Mouse (Mus musculus) fibroblast of lung, adult 2 months (primary cell): ENCODE measurements at regions not wholly inside any gene's neighbourhood (a gene's known extent, or its start where the extent isn't known, plus 50 kb on each side); places are given as distances from the start of the nearest gene placed in this dataset.

Experiments used
- DNase-seq: peaks from one replicate; pipeline ENCODE4 v3.0.0-alpha.2; 2011; ENCODE audit warnings: low read depth

DNA sequence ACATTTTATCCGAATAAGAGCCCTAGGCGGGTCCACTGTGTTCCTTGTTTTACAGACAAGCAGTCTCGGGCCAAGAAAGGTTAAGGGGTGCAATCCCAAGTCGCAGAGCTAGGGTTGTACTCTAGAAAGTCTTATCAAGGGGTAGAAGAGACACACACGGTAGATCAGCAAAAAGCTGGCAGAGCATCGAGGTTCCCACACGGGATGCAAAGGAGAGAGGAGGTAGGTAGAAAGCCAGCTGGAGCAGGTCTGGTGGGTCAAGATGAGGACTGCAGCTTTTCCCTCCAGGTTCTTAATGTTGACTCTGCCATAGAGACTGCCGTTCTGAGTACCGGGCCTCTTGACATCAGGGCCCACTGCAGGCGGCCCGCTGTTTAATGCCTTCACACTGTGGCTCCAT, 463.3 kb downstream of the Cd83 start:
- DNase-seq, result no peak

GRCm38 (mm10) chr13:44248401-44248800, 463.8 kb downstream of the Cd83 start:
- DNase-seq, result no peak

DNA sequence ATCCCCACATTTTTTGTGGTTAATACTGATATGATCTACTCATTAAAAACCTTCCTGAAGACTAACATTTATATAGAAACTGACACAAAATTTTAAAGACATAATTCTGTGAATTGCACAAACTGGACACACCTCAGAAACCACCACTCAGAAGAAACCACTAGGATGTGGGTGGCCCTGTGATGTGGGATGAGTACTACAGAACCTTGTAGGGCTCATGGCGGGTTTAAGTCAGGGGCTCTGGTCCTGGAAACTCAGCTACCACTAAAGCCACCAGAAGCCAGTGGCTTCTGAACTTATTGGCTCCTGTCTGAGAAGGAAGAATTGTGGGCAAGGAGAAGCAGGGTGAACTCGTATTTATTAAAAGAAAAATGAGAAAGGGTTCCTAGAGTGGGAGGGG, 464.5 kb downstream of the Cd83 start:
- DNase-seq, result no peak

DNA sequence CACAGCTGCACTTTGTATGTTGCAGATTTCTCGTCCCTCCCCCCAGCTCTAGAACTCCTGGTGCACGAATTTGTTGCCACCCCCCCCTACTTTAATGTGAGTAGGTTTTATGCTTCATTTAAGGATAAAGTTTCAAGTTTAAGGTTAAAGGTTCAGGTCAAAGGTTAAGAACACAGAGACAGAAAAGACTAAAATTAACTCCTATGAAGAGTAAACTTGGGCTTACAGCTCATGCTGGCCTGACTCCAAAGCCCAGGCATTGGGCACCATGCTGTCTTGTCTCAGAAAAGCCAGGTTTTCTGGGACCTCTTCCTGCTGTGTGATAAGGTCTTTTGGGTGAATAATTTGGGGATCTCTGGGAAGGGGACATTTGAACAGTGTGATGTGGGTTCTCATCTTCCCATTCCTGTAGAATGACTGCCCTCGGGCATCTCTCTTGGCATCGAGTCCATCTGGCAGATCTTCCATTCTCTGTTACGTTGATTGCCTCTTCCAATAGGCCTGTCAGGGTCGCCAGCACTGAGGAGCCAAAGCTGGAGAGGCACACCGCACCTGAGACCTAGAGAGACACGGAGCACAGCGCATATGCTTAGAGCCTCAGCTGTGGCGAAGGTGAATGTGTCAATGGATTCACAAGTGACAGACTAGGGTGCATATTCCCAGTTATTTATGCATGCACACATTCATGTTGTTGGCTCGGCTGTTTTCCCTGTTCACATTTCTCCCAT, 466.1 kb downstream of the Cd83 start:
- no peak for DNase-seq

DNA sequence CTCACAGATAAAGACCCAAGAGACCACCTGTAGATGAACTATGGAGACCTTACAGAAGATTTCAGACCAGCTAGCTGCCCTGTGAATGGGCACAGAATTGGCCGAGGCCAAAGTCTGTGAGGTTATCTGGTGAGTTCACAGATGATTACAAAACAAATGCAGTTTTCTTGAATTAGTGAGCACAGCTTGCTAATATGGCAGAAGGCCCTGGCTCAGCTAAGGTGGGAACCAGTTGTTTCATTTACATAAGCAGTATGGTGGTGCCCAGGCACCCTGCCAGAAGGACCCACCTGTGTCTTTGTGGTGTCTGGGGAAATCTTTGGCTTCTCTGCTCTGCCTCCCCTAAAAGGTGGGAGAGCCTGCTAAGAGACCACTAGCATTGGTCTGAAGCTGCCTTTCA, 466.9 kb downstream of the Cd83 start:
- DNase-seq, result no peak

DNA sequence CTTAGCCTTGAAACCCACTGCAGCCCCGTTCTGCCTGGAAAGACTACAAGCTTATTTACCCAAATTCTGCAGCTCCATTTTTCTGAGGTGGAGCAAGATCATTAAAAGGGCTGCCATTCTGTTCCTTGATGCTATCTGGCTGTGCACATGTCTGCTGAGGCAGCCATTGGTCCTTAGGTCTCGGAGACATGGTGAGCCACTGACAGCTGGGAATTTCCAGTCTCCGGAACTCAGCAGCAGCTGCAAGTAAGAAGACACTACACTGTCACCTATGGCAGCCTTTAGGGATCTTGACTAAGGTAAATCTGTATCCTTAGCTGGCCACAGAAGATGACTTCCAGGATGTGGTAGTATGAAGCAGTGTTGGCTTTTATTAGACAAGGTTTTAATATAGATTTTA, 467.9 kb downstream of the Cd83 start:
- DNase-seq, result no peak

DNA sequence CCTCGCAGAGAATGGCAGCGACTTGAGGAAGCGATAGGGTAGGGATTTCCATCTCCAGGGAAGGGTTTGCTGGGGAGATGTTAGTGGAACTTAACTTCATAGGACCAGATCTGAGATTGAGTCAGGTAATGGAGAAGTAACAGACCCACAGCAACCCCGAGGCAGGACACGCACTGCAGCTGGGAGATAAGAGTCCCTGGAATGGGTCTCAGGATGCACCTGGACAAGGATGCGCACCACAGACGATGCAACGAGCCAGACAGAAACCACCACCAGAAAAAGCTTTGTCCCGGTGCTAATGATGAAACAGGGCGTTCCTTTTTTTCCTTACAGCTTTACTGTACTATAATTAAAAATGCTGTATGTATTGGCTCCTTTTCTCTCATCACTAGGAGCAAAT, 470.9 kb upstream of the Jarid2 start:
- DNase-seq, result no peak

- DNase-seq, result no peak
Observed at GRCm38 (mm10) chr13:44260039-44260438, 469.2 kb upstream of the Jarid2 start.

- no peak for DNase-seq
Observed at GRCm38 (mm10) chr13:44260637-44261333, 468.5 kb upstream of the Jarid2 start.

DNA sequence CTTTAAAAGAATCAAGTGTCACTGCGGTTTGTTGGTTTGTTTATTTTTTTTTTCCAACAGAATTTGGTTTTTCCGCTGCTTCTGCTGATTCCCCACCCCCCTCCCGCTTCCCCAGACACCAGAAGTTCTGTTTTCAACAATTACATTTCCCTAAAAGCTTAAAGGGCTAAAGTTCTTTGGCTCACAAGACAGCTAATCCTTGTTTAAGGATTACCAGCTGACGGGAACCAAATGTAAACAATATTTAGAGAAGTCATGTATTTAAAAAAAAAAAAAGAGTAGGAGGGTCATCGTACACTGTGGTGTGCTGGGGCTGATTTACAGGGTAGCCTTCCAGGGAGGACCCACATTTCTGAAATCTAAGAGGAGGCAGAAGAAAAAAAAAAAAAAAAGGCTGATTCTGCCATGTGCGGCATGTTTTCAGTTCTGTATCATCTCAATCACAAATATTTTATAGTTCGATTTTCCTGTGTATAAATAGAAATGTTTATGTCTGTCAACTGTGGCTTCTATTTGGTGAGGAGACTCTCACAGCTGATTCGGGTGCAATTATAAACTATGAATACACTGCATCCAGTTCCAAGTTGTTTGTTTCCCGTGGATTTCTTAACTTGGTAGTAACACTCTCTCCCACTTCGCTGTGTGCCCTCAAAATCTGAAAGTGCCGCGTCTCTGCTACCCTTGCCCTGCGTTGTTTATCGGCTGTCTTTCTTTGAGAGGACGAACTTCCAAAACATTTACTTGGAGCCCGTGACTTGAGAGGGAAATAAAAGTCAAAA, 456.3 kb upstream of the Jarid2 start:
- DNase-seq, result no peak

- no peak for DNase-seq
Observed at GRCm38 (mm10) chr13:44277952-44278351, 451.3 kb upstream of the Jarid2 start.

- no peak for DNase-seq
Observed at GRCm38 (mm10) chr13:44279036-44279435, 450.2 kb upstream of the Jarid2 start.

DNA sequence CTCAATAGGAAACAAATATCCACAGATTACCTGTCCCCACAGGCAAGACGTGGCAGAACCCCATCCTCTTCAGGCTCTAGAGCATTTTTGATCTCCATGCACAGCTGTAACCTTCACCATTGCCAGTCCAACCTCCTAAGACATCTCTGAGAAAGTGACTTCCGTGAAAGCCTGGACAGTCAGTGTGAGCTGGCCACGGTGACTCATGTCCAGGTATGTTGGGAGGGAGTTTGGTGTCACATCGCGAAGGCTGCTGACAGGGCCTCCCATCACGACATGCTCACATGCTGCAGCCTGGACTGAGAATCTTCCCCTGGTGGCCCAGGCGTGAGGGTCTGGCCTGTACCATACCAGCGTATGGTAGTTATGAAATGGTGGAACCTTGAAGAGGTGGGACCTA, 449.0 kb upstream of the Jarid2 start:
- no peak for DNase-seq

DNA sequence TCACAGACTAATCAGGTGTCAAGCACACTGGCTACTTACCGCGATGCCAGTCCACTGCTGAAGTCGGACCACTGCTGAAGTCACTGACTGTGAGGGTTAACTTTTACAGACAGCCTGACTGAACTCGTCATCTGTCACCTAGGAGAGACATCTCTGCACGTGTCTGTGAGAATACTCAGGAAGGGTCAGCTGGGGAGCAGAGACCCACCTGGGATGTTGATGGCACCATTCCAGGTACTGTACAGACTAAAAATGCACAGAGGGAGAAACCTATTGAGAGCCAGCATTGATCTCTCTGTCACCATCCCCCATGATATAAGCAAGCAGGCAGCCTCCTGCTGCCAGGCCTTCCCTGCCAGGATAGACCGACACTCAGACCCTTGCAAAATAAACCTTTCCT, 447.5 kb upstream of the Jarid2 start:
- DNase-seq, result no peak

GRCm38 (mm10) chr13:44282306-44282705, 447.0 kb upstream of the Jarid2 start:
- DNase-seq, result no peak

DNA sequence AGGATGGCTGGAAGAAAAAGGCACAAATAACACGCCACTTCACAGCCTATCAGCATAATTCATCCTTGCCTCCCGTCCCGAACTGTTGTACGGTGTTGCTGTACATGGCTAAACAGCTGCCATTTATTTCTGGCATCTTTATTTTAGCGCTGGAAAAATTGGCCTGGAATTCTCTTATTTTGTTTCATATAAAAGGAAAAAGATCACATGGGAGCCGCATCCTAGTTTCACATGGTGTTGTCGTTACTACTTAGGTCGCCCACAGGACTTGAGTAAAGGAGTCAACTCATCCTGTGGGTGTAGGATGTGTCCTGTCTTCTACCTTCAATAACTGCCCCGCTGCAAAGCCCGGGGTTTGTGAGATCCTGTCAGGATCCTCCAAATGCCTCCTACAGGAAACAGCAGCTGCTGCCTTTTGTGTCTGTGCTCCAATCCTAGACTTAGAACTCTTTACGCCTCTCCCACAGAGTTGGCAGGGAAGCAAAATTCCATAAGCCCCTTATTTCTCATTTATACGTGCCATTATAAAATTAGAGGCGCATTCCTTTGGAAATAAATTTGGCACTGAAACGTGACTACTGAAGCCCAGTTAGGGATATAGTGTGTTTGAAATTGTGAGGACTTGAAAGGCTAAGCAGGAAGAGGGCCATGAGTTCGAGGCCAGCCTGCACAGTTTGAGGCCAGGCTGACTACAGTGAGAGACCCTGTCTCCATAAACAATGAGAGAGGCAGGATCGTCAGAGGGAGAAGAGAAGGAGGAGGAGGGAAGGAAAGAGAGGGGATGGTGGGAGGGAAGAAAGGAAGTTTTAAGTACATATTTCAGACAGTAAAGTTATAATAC, 446.3 kb upstream of the Jarid2 start:
- no peak for DNase-seq

DNA sequence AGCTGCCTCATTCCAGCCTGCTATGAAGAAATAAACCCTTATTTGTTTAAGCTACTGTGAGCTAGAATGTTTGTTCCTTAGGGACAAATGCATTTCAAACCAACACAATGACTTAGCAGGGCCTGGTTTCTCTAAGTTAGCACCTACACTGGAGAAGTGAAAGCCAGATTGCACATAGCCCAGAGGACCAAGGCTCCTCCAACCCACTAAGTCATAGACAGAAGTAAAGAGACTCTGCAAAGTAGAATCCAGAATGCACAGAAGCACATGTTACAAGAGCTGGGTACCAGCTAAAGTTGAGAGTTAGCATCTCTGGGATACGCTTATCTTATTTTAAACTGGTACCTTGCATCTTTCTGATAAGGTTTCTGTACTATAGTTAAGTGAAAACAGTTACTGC, 443.4 kb upstream of the Jarid2 start:
- DNase-seq, result no peak

DNA sequence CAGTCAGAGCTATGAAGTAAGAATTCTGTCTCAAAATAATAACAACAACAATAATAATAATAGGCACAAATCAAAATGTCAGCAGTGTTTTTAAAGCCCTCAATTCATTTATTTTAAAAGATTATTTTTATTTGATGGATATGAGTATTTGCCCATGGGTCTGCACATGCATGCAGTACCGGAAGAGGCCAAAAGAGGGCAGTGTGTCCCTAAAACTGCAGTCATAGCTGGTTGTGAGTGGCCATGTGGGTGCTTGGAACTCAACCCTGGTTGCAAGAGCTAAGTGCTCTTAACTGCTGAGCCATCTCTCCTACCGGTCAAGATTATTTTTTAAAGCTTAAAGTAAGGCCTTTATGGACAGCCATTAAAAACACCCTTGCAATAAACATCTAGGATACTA, 439.1 kb upstream of the Jarid2 start:
- no peak for DNase-seq

DNA sequence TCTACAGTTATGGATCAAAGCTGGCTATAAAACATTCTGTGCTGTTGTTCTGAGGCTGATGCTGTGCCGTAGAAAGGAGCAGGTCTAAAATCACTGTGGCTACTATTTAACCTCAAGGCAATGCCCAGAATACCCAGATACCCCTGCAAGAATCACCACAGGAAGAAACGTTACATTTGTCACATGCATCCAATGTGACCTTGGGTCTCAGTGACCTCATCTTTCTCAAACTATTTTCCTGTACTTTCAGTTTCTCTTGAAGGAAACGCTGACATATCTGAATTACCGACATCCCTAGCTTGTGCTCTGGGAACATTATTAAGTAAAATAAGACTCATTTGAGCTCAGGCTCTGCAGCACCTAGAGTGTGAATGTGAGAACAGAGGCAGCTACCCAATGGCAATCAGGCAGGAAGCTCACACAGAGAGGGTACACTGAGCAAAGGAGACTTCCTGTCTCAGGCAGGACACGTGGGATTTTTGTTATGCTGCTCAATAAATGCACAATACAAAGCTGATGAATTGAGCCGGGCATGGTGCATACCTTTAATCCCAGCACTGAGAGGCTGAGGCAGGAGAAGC, 436.7 kb upstream of the Jarid2 start:
- DNase-seq, result no peak

DNA sequence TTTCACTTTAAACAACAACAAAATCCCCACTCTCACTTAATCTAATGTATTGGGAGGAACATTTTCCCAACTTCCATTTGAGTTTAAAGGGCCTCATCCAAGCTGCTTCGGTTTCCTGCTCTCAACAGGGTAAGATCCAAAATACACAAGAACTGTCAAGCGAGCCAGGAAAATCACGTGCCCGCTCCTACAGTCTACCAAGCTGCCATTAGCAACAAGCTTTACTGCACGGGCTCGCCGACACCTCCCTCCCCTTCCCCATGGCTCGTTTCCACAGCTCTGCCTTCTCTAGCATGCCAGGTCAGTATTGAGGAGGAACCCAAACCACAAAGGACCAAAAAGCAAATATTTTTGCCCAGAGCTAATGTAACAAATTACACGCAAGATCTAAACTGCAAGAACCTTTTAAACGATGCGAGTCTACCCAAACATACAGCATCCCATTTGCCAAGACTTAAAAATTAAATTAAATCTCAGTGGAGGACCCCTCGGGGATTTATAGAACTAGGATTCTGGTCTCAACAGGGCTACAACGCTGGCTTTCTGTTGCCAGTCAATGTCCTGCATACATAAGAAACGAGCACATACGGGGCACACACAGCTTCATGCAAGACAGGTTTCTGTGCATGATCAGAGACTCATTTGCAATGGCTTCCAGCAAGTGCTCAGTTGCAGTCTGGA, 435.4 kb upstream of the Jarid2 start:
- DNase-seq, result peak; percentile 96

DNA sequence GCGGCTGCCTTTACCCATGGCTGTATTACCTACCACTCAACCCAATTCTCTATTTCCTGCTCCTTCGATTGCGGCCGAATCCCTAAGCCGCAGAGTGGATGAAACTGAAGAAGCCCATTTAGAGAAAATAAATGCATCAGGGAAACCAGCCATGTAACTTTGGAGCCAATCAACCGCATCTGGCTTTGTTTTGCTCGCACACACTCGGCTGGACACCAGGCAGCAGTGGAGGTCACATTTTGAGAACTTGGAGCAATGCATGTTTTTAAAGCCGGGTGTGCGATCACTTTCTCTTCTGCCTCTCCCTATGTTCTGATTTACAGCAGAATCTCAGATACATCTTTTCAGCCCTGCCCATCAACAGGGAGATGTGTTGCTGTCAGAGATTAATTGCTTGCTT, 433.7 kb upstream of the Jarid2 start:
- DNase-seq, result no peak
